Mouse (Mus musculus) T-helper 2 cell (primary cell): ENCODE data around the gene 5730596B20Rik.

Experiments used
- in situ Hi-C: fragments of 300-600 bp; cut with MboI, MseI; formaldehyde crosslinking; loops from one replicate; pipeline ENCODE4 v1.15.1; 2025; ENCODE audit warnings: high pct_unique_total_duplicates

5730596B20Rik gene

GRCm38 (mm10) chr6:52223939-52224760, 46.9 kb downstream of the 5730596B20Rik start:
- in situ Hi-C loops, result loop anchor here (5.0 to 10.0 kb wide), 3 partner anchors 359 to 627 kb away; no protein-coding TSS in a partner anchor

- in situ Hi-C loops, result loop anchor here (5.0 to 10.0 kb wide), 3 partner anchors 360 to 628 kb away; no protein-coding TSS in a partner anchor
Observed at GRCm38 (mm10) chr6:52224895-52225611, 47.8 kb downstream of the 5730596B20Rik start.

DNA sequence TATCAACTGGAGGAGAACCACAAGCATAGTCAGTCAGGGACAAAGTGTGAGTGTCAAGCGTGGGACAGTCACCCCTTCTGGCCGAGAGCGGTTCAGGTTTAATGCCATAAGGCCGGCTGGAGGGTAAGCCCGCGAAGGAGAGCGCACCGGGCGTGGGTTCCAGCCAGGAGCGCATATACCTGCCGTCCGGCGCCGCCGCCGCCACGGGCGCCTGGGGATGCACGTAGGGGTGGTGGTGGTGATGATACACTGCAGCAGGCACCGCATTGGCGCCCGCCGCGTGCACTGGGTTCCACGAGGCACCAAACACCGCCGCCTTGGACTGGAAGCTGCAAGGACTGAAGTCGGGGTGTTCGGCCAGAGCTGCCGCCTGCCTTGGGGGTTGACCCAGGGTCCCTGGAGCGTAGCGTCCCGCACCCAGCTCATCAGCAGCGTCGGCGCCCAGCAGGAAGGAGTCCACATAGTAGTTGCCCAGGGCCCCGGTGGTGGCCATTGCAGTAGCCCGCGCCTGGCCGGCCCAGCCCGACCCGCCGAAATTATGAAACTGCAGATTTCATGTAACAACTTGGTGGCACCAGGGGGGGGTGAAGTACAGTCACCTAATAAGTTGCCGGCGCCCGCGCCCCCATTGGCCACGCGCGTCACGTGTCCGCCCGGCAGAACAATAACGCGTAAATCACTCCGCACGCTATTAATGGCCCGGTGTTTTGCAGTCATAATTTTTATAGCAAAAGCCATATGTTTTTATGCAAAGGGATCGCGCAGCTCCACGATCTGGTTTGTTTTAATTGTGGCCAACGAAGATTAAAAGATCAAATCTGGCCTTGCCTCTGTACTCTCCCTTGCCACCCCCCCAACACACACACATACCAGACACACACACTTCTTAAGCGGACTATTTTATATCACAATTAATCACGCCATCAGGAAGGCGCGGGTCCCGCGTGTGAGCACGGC, 48.6 kb downstream of the 5730596B20Rik start:
- in situ Hi-C loops, result loop anchor here (10.0 kb wide), 1 partner anchor 361 kb away; no protein-coding TSS in a partner anchor

DNA sequence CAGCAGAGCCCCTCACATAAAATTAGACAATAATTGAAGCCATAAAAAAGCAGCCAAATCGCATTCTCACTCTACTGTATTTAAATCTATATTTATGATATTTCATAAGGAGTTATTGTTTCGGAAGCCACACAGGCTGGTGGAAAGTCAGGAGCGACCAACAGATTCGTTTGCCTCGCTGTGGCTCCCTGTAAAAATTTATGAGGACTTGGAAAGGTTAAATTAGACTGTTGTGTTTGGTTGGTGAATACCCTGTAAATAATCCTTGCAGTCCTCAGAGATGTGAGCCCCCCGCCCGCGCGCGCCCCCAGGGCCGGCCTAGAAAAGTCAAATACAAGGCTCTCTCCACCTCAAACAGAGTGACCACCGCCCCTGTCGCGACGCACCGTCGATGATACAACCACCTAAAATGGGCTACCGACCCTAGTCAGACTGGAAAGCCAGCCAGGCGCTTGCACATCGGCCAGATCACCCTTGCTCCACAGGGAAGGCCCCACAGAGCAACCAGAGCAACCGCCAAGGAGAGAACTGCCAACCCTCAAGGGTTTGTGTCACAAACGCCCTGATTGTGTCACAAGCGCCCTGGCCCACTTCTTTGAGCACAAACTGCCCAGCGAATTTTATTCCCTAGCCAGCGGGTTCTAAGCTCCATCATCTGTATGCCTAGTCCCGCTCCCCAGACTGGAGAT, 49.4 kb downstream of the 5730596B20Rik start:
- in situ Hi-C loops, result loop anchor here (10.0 kb wide), 1 partner anchor 362 kb away; no protein-coding TSS in a partner anchor

DNA sequence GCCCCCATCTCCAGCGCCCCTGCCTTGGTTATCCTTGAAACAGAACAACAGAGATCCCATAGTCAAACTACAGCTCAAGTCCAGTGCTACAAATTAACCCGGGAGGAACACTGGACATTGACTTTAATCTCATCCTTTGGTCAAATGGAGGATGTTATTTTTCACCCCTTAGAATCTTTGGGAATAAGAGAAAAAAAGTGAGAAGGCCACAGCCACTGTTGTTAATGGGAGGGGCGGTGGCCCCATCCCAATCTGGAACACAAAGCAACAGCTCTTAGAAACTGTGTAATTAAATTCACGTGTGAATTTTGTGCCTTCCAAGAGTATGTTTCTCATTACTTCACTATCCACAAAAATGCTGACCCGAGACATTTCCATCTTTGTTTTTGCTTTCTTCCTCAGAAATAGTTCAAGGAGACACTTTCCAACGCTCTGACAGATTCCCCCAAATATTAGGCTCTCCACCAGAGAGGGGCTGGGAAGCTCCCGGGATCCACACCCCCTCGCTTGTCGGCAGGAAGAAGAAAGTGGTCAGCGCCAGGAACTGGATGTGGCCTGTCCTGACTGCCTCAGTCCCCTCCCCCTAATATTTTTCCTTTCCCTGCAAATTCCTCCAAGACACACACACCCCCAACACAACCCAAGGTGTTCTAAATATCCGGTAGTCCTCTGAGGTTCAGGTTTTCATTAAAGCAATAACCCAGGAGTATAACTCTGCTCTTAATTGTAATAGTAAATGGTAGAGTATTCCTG, 50.3 kb downstream of the 5730596B20Rik start:
- in situ Hi-C loops, result loop anchor here (10.0 kb wide), 1 partner anchor 363 kb away; no protein-coding TSS in a partner anchor

DNA sequence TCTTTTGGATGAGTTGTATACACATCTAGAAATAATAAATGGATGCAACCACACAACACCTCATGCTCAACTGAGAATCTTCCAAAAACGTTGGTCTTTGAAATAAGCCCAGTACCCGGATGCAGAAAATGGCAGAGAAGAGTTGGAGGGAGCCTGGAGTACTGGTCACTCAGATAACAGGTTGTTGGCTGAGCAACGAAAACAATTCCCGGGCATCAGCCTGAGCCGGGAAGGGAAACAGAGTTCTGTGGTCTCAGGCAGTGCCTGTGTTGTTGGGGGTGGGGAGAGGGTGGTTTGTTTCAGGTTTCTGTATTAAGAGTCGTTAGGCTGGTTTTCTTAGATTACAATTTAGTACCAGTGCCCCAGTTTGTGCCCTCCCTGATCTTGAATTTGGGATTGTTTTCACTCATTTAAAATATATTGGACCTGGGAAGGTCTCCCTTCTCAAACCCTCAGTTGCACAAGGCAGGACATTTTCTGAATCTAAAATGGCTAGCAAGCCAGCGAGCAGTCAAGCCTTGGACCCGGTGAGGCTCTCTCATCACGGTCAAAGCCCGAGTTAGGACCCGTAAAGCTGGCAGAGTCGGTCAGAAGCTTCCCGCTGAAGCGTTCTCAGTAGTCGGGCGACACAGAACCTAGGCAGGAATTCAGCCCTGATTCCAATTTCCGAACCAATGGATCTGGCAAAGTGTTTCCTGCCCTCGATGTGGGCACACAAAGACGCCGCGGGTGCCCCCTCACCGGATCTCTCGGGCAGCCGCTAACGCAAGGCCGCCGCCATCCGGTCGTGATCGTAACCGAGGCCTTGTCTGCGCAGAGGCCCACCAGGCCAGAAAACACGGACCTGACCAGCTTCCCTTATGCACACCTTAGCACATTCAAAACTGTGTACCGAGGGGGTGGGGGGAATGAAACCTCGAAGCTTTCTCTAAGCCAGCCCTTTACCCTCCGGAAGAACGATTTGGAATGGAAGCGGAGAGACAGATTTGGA, 51.5 kb downstream of the 5730596B20Rik start:
- in situ Hi-C loops, result loop anchor here (10.0 kb wide), 1 partner anchor 364 kb away; no protein-coding TSS in a partner anchor

DNA sequence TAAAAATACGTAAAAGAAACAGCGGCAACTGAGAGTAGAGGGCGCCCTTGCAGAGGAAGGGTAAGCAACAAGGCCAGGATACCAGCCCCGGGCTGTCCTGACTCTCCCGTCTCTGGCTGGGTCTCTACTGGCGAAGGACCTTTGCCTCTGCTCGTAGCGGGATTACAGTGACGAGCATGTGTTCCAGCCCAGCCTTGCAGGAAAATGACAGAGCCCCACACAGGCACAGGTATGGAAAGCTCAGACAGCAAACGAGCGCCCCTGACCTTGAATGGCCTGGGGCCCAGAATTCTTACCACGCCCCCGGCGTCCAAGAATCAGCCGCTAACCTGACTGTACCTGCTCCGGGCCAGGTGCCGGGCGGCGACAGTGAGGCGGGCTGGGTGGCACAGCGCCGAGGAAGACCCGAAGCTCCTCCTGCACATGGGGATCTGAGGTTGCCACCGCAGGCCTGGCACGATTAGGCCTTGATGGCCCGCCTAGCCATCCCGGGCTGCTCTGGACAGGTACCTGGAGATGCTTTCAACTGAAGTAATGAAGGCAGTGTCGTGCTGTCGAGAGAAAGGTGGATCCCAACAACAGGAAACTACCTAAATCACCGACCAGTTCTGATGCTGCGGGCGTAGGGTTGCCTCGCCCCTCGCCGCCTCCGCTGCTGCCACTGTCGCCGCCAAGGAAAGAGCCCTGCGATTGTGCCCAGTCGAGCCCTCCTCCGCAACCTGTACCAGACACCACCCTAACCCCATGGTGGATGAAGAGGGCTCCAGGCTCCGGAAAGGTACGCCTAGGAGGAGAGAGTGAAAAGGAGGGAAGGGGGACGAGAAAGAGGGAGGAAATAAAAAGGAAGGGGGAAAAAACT, 52.5 kb downstream of the 5730596B20Rik start:
- in situ Hi-C loops, result loop anchor here (10.0 kb wide), 2 partner anchors 365 to 1055 kb away; no protein-coding TSS in a partner anchor
